Mouse (Mus musculus): Measurements from ENCODE around the gene Plekho2.

DNA sequence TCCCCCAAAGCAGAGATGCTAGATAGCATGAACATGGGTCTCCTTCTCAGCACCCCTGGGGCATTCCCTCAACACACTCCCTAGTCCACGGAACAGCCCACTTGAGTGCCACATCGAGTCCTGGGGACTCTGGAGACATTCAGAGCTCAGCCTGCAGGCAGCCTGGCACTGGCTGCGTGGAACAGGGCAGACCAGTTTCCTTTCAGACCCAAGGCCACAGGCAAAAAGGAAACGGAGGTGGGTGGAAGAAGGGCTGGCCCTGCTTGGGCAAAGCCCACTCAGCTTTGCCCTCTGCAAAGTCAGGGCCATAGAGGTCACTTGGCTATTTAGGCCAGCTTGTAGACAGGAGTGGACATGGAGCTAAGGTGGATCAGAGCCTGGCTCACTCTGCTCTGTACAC lies 32.0 kb downstream of the Plekho2 start:
- TF ChIP-seq CTCF (IDR thresholded peaks at IDR 0.05) = no peak
- no peak for TF ChIP-seq EP300 (IDR thresholded peaks at IDR 0.05; ENCODE audit: insufficient read depth, low read depth, low read length)
- TF ChIP-seq POLR2A (IDR thresholded peaks at IDR 0.05; ENCODE audit: insufficient read depth, low read depth, low read length) = no peak

Measured in heart, adult 2 months (tissue).